In genomic region chr1:77516203-77516991, GRCm38 (mm10) we compare ENCODE assay signal across 8 mouse cellular contexts. TPM values are rescaled to one million over a fixed set of nuclear protein-coding genes. Genes with fewer than 3 reads are reported as not detected.
DNase-seq lines count a peak whose midpoint lies in the region; ATAC-seq and TF ChIP-seq lines count a peak whose summit lies in the region.

No protein-coding gene starts in this region.

- CTCF ChIA-PET in Patski (lab: Charles Lee), result interaction anchor here (0.7 to 2.5 kb wide), 10 partner anchors 9 to 1864 kb away, joined by 3 to 17 read pairs (median 4); no protein-coding TSS in a partner anchor

- 1% methylated on average over 36 of the region's 36 CpGs for WGBS in hindbrain, embryonic 13.5 days

- ATAC-seq in Patski, result peak; percentile 65
- ATAC-seq in hindbrain, embryonic 13.5 days (ENCODE audit: low FRiP score), result peak; percentile 23; the same call in 1 of the 2 replicates

- TF ChIP-seq CTCF in Patski (IDR thresholded peaks at IDR 0.05), result no peak

- peak overlapping the region; percentile 79 for H3K27ac ChIP-seq in hindbrain, embryonic 13.5 days

- H3K9ac ChIP-seq in hindbrain, embryonic 13.5 days, result peak overlapping the region; percentile 82

- H3K9me3 ChIP-seq in hindbrain, embryonic 13.5 days, result no peaks in the 10 kb centered on the region

- DNase-seq in Patski (ENCODE audit: low read depth, low spot score), result no peak
- peak; percentile 98 for DNase-seq in cerebellum, postnatal 14 days
- peak; percentile 96 to 99 for DNase-seq in frontal cortex, postnatal 25 days (ENCODE audit: low spot score in 2 of 2)
- peak; percentile 93 to 94 for DNase-seq in layer of hippocampus, postnatal 36 days
- DNase-seq in lung, postnatal 14 days, result peak; percentile 96
- DNase-seq in retina, adult 2 months (ENCODE audit: low read depth, low spot score), result peak; percentile 55
- DNase-seq in thymus, postnatal 14 days, result peak; percentile 67

- H3K4me2 ChIP-seq in hindbrain, embryonic 13.5 days, result peak overlapping the region; percentile 73

- H3K27me3 ChIP-seq in Patski, result no peaks in the 10 kb centered on the region
- no peaks in the 10 kb centered on the region for H3K27me3 ChIP-seq in hindbrain, embryonic 13.5 days

- H3K4me3 ChIP-seq in hindbrain, embryonic 13.5 days, result peak overlapping the region; percentile 69

- no peaks in the 10 kb centered on the region for H3K36me3 ChIP-seq in hindbrain, embryonic 13.5 days

- in situ Hi-C loops in Patski (cut with MboI; ENCODE audit: low pct_unique_long_range_greater_than_20kb), result loop anchor here (5.0 to 25.0 kb wide), 7 partner anchors 312 to 1864 kb away; no protein-coding TSS in a partner anchor

- peaks cover 47% of the 10 kb centered on the region for H3K4me1 ChIP-seq in hindbrain, embryonic 13.5 days (replicated peaks)

- POLR2A ChIA-PET in Patski (lab: Charles Lee), result no interaction called here

RNA-seq across cellular contexts. Expression of gene Epha4, which starts 1.5 kb away (rescaled TPM):
- polyA plus RNA-seq in Patski (2021), result 25.9 TPM
- 37.3 and 39.1 TPM in 2 replicates for polyA plus RNA-seq in hindbrain, embryonic 13.5 days (2015; fragmentation: Nextera tagmentation; extraction: Ambion mirVana)
- total RNA-seq in layer of hippocampus, postnatal 36 days (2021), result 100 to 1,000 TPM; 298 to 325 TPM
